Mouse (Mus musculus) limb, embryonic 14.5 days (tissue): ENCODE data around the gene Ncf4. TPM values are rescaled to one million over a fixed set of nuclear protein-coding genes. Genes with fewer than 3 reads are reported as not detected.
"Not testable (repeated sequence)": the region's sequence is repeated elsewhere in the genome, so short reads cannot be mapped to it uniquely, and the experiment has no call there.

ENCODE experiments used
- ATAC-seq: fragments of 200-750 bp; cut with Nextera tagmentation; 2 replicates; pipeline ENCODE4 v1.8.0; 2017; ENCODE audit warnings: low read depth, moderate number of reproducible peaks, moderate TSS enrichment; ENCODE audit not compliant: low FRiP score
- DNase-seq: peaks from one replicate; pipeline ENCODE4 v3.0.0-alpha.2; 2015; ENCODE audit warnings: low spot score
- H3K27ac ChIP-seq: fragments of 300-500 bp; sonication (generic); replicated peaks from 2 replicates; pipeline ENCODE4 v1.5.1; 2014; ENCODE audit warnings: low read depth, mild to moderate bottlenecking, low read length, moderate library complexity, mixed read lengths
- H3K27me3 ChIP-seq: fragments of 300-500 bp; sonication (generic); 2 replicates; pipeline ENCODE4 v1.6.1; 2014; ENCODE audit warnings: low read length, mixed read lengths; ENCODE audit not compliant: control insufficient read depth, insufficient read depth
- H3K36me3 ChIP-seq: fragments of 300-500 bp; sonication (generic); 2 replicates; pipeline ENCODE4 v1.6.1; 2014; ENCODE audit warnings: mild to moderate bottlenecking, low read length, moderate library complexity, mixed read lengths; ENCODE audit not compliant: control insufficient read depth, insufficient read depth
- H3K4me1 ChIP-seq: fragments of 300-500 bp; sonication (generic); 2 replicates; pipeline ENCODE4 v1.6.1; 2014; ENCODE audit warnings: antibody characterized with exemption, low read length, mixed read lengths; ENCODE audit not compliant: control insufficient read depth, insufficient read depth
- H3K4me2 ChIP-seq: fragments of 300-500 bp; sonication (generic); replicated peaks from 2 replicates; pipeline ENCODE4 v1.6.1; 2014; ENCODE audit warnings: low read depth, mild to moderate bottlenecking, low read length, moderate library complexity; ENCODE audit not compliant: severe bottlenecking
- H3K4me3 ChIP-seq: fragments of 300-500 bp; sonication (generic); replicated peaks from 2 replicates; pipeline ENCODE4 v1.5.1; 2014; ENCODE audit warnings: low read length
- H3K9ac ChIP-seq: fragments of 300-500 bp; sonication (generic); 2 replicates; pipeline ENCODE4 v1.6.1; 2014; ENCODE audit warnings: mild to moderate bottlenecking, low read depth, low read length, moderate library complexity; ENCODE audit not compliant: severe bottlenecking
- H3K9me3 ChIP-seq: fragments of 300-500 bp; sonication (generic); 2 replicates; pipeline ENCODE4 v1.6.1; 2016; ENCODE audit warnings: low read length; ENCODE audit not compliant: control insufficient read depth
- POLR2A ChIP-seq: fragments of 200-500 bp; IDR thresholded peaks from 2 replicates; pipeline ENCODE4 v1.8.0; 2012; ENCODE audit warnings: inconsistent platforms, mild to moderate bottlenecking, moderate library complexity, borderline replicate concordance; ENCODE audit not compliant: insufficient read depth, insufficient read length; ENCODE audit errors: extremely low read depth
- WGBS: fragments of 180-500 bp; shearing (Covaris S2); extraction: QIAGEN DNeasy Blood & Tissue Kit; methylation state at CpG from one replicate; pipeline ENCODE4 v1.1.7; 2014; 5-methylcytosine and 5-hydroxymethylcytosine counted together
- polyA plus RNA-seq, 2 experiments: library from polyadenylated mRNA; depleted of rRNA in 1 of 2; stranded (reverse) in 1 of 2; unstranded in 1 of 2; fragments of >200 nt; fragmentation: Nextera tagmentation in 1 of 2; extraction: Ambion mirVana in 1 of 2; gene quantifications; 2 replicates each; pipeline versions ENCODE4 v1.2.1 to v1.2.3; 2012 to 2014

Ncf4 gene
- polyA plus RNA-seq, 2 experiments = 4.0 to 5.6 TPM

DNA sequence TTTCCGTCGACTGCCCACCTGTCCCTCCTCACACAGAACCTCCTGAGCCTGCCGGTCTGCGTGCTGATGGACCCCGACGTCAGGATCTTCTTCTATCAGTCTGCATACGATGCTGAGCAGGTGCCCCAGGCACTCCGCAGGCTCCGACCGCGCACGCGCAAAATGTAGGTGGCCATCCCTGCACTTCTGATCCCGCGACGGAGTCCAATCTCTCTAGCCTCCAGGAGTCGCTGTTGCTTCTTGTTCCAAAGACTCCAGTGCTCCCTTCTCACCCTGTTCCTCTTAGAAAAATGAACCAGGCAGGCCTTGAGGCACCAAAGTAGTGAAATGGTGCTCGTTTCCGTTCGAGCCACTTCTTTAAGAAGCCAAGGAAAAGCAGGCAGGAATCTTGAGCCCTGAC, 10.2 kb downstream of the Ncf4 start:
- no peak for TF ChIP-seq POLR2A
- no peak overlapping the region for H3K27ac ChIP-seq
- H3K4me1 ChIP-seq = no peaks in the 10 kb centered on the region
- no peaks in the 10 kb centered on the region for H3K36me3 ChIP-seq
- 21% methylated on average over 20 of the region's 20 CpGs for WGBS
- ATAC-seq (no peak), DNase-seq (peak; percentile 17)
- H3K27me3 ChIP-seq = no peaks in the 10 kb centered on the region
- no peaks in the 10 kb centered on the region for H3K9me3 ChIP-seq
- no peak overlapping the region for H3K4me3 ChIP-seq
- H3K4me2 ChIP-seq = no peak overlapping the region
- no peak overlapping the region for H3K9ac ChIP-seq

DNA sequence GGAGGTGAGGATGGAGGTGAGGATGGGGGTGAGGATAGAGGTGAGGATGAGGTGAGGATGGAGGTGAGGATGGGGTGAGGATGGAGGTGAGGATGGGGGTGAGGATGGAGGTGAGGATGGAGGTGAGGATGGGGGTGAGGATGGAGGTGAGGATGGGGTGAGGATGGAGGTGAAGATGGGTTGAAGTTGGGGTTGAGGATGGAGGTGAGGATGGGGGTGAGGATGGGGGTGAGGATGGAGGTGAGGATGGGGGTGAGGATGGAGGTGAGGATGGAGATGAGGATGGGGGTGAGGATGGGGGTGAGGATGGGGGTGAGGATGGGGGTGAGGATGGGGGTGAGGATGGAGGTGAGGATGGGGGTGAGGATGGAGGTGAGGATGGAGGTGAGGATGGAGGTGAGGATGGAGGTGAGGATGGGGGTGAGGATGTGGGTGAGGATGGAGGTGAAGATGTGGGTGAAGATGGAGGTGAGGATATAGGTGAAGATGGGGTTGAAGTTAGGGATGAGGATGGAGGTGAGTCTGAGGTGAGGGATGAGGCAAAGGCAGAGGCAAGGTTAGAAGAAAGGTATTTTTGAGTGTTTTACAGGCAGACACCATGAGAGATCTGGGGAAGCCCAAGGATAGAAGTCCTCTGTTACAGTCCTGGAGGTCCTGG, 12.1 kb downstream of the Ncf4 start:
- H3K4me1 ChIP-seq, ATAC-seq, H3K4me2 ChIP-seq, H3K36me3 ChIP-seq, H3K27ac ChIP-seq, H3K27me3 ChIP-seq, H3K9ac ChIP-seq, DNase-seq, H3K4me3 ChIP-seq, H3K9me3 ChIP-seq: not testable (repeated sequence)

DNA sequence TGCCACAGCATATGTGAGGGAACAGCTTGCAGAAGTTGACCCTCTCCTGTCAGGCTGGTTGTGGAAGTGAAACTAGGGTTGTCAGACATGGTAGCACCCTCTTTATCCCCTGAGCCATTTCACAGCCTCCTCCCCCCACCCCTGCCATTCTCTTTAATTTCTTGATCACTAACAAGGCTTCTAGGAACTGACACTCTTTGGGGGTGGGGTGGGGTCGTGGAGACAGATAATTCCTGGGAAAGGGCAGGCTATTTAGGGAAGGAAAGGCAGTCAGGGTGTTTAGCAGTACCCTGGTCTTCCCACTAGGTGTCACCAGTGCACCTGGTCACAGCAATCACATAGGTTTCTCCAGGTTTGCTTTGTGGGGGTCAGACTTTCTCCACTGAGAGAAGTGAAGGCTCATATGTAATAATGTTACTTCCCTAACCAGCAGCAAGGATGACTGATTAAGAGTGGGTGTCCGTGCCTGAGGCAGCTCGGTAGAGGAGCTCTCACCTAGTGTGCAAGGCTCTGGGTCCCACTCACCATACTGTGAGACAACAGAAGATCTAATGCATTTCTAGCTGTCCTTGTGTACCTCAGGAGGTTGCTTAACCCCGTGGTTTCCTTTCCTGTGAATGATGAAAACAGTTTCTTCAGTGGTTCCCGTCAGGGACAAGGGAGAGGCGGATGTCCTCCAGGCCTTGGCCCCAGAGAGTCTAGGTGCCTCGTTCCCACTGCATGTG, 12.9 kb downstream of the Ncf4 start:
- Histone ChIP-seq H3K36me3 (no peaks in the 10 kb centered on the region), H3K27me3 (no peaks in the 10 kb centered on the region), H3K4me2 (no peak overlapping the region), H3K4me3 (no peak overlapping the region), H3K4me1 (no peaks in the 10 kb centered on the region), H3K27ac (no peak overlapping the region), H3K9ac (no peak overlapping the region), H3K9me3 (no peaks in the 10 kb centered on the region)
- DNase-seq = peak; percentile 70
- 49% methylated on average over 7 of the region's 7 CpGs for WGBS
- no peak for TF ChIP-seq POLR2A
- ATAC-seq = no peak

GRCm38 (mm10) chr15:78258246-78258865, 13.8 kb downstream of the Ncf4 start:
- Histone ChIP-seq H3K27ac (no peak overlapping the region), H3K4me2 (no peak overlapping the region), H3K9ac (no peak overlapping the region), H3K27me3 (no peaks in the 10 kb centered on the region), H3K9me3 (no peaks in the 10 kb centered on the region), H3K4me3 (no peak overlapping the region), H3K4me1 (no peaks in the 10 kb centered on the region), H3K36me3 (no peaks in the 10 kb centered on the region)
- no peak for TF ChIP-seq POLR2A
- ATAC-seq (no peak), DNase-seq (no peak)
- WGBS = 75% methylated on average over 10 of the region's 10 CpGs

- 64% methylated on average over 13 of the region's 13 CpGs for WGBS
Measured at GRCm38 (mm10) chr15:78260668-78261333, 16.2 kb downstream of the Ncf4 start.

More at GRCm38 (mm10) chr15:78260668-78261333, 16.2 kb downstream of the Ncf4 start:
- ATAC-seq (no peak), DNase-seq (no peak)
- Histone ChIP-seq H3K4me3 (no peak overlapping the region), H3K27ac (no peak overlapping the region), H3K4me2 (no peak overlapping the region), H3K27me3 (no peaks in the 10 kb centered on the region), H3K9ac (no peak overlapping the region), H3K36me3 (no peaks in the 10 kb centered on the region), H3K4me1 (no peaks in the 10 kb centered on the region), H3K9me3 (no peaks in the 10 kb centered on the region)
- TF ChIP-seq POLR2A = no peak
